Mouse (Mus musculus) hindbrain, embryonic 10.5 days (tissue): Measurements from ENCODE around the gene Kcnq1. TPM values are rescaled to one million over a fixed set of nuclear protein-coding genes. Genes with fewer than 3 reads are reported as not detected.
A peak's percentile ranks its signal among the peaks of the same experiment; 100 is the strongest.

Experiments used
- DNase-seq: peaks from one replicate; pipeline ENCODE4 v3.0.0-alpha.2; 2017; ENCODE audit warnings: low spot score
- H3K27ac ChIP-seq: fragments of 300-500 bp; sonication (generic); 2 replicates; pipeline ENCODE4 v1.5.1; 2016; ENCODE audit warnings: mild to moderate bottlenecking, moderate library complexity
- H3K27me3 ChIP-seq: fragments of 300-500 bp; sonication (generic); 2 replicates; pipeline ENCODE4 v1.6.1; 2016; ENCODE audit warnings: mild to moderate bottlenecking; ENCODE audit not compliant: poor library complexity, insufficient read depth, severe bottlenecking
- H3K36me3 ChIP-seq: fragments of 300-500 bp; sonication (generic); 2 replicates; pipeline ENCODE4 v1.6.1; 2016; ENCODE audit warnings: mild to moderate bottlenecking, moderate library complexity
- H3K4me1 ChIP-seq: fragments of 300-500 bp; sonication (generic); replicated peaks from 2 replicates; pipeline ENCODE4 v1.6.1; 2016; ENCODE audit warnings: mild to moderate bottlenecking
- H3K4me3 ChIP-seq: fragments of 300-500 bp; sonication (generic); 2 replicates; pipeline ENCODE4 v1.5.1; 2016; ENCODE audit warnings: mild to moderate bottlenecking, moderate library complexity
- H3K9me3 ChIP-seq: fragments of 300-500 bp; sonication (generic); 2 replicates; pipeline ENCODE4 v1.6.1; 2016; ENCODE audit warnings: mild to moderate bottlenecking, moderate library complexity
- WGBS: fragments of 180-500 bp; shearing (Covaris S2); methylation state at CpG from one replicate; pipeline ENCODE4 v1.1.7; 2016; 5-methylcytosine and 5-hydroxymethylcytosine counted together
- polyA plus RNA-seq: library from polyadenylated mRNA; unstranded; fragments of >200 nt; fragmentation: Nextera tagmentation; extraction: Ambion mirVana; gene quantifications from 2 replicates; pipeline ENCODE4 v1.2.1, GENCODE M21; 2016

The Kcnq1 gene
- polyA plus RNA-seq, 1 experiment from 2014 or later: 2.3 TPM

- H3K36me3 ChIP-seq: peaks cover 49% of the 10 kb centered on the region
- peak overlapping the region; percentile 94 for H3K27ac ChIP-seq
- H3K27me3 ChIP-seq: no peaks in the 10 kb centered on the region
- DNase-seq: no peak
- WGBS: 13% methylated on average over 30 of the region's 30 CpGs
- peak overlapping the region; percentile 94 for H3K4me3 ChIP-seq
- H3K4me1 ChIP-seq: peaks cover 32% of the 10 kb centered on the region
- no peaks in the 10 kb centered on the region for H3K9me3 ChIP-seq
Observed at GRCm38 (mm10) chr7:143069751-143070400, 36.3 kb upstream of the Kcnq1 start.

- WGBS: 89% methylated on average over 10 of the region's 10 CpGs
- Histone ChIP-seq H3K4me3 (peak overlapping the region; percentile 94), H3K27ac (peak overlapping the region; percentile 94), H3K27me3 (no peaks in the 10 kb centered on the region), H3K4me1 (peaks cover 32% of the 10 kb centered on the region), H3K36me3 (peaks cover 42% of the 10 kb centered on the region), H3K9me3 (no peaks in the 10 kb centered on the region)
- DNase-seq: no peak
Observed at GRCm38 (mm10) chr7:143070506-143071070, 35.6 kb upstream of the Kcnq1 start.

DNA sequence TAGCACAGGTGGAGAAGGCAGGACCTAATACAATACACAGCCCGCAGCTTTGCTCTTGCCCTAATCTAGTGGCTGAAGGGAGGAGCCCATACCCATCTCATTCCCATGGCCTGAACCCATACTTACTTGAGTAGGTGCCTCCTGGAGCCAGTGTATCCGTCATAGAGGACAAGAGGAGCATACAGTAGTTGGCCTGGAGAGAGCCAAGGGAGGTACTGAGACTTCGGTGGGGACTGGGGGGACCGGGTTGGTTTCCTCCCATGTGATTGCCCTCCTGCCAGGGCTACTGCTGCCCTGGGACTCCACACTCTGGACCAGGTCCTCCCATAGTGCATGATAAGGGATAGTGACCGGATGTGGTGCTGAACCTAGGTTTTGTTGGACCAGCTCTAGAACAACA lies 33.6 kb upstream of the Kcnq1 start:
- no peak overlapping the region for H3K4me3 ChIP-seq
- H3K27ac ChIP-seq: 0 out of 2 replicates have a peak overlapping the region, but pooled peaks have one; percentile 12
- 89% methylated on average over 5 of the region's 5 CpGs for WGBS
- DNase-seq: no peak
- H3K36me3 ChIP-seq: peaks cover 21% of the 10 kb centered on the region
- peaks cover 31% of the 10 kb centered on the region for H3K4me1 ChIP-seq
- H3K9me3 ChIP-seq: no peaks in the 10 kb centered on the region
- no peaks in the 10 kb centered on the region for H3K27me3 ChIP-seq

- Histone ChIP-seq H3K4me3 (no peak overlapping the region), H3K36me3 (peaks cover 17% of the 10 kb centered on the region), H3K27me3 (no peaks in the 10 kb centered on the region), H3K4me1 (peaks cover 26% of the 10 kb centered on the region), H3K9me3 (no peaks in the 10 kb centered on the region), H3K27ac (no peak overlapping the region)
- peak; percentile 40 for DNase-seq
- 76% methylated on average over 1 of the region's 1 CpGs for WGBS
Observed at GRCm38 (mm10) chr7:143073086-143073485, 33.1 kb upstream of the Kcnq1 start.

DNA sequence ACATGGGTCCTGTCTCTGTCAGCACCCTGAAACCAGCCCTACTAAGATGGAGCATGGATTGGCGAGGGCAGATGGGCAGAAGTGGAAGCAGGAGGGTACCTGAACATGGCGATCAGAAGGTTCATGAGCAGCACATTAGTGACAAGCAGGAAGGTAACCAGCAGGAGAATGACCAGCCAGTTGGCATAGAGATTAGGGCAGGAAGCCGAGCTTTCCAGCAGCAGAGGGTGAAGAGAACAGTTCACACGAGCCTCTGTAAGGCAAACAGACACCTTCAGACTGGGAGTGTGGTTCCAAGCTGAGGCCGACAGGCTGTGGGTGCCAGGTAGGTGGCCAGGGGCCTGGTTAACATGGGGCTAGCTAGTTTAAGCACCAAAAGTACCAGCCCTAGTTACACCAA lies 30.8 kb upstream of the Kcnq1 start:
- Histone ChIP-seq H3K9me3 (no peaks in the 10 kb centered on the region), H3K36me3 (peaks cover 13% of the 10 kb centered on the region), H3K4me1 (peaks cover 11% of the 10 kb centered on the region), H3K27ac (no peak overlapping the region), H3K27me3 (no peaks in the 10 kb centered on the region), H3K4me3 (no peak overlapping the region)
- no peak for DNase-seq
- 73% methylated on average over 5 of the region's 5 CpGs for WGBS

- no peak overlapping the region for H3K4me3 ChIP-seq
- WGBS: 79% methylated on average over 2 of the region's 2 CpGs
- no peak for DNase-seq
- no peaks in the 10 kb centered on the region for H3K27me3 ChIP-seq
- 0 out of 2 replicates have a peak, but pooled peaks cover under 1% of the 10 kb centered on the region for H3K36me3 ChIP-seq
- peaks cover 7% of the 10 kb centered on the region; the same call in 1 of the 2 replicates for H3K4me1 ChIP-seq
- H3K9me3 ChIP-seq: no peaks in the 10 kb centered on the region
- H3K27ac ChIP-seq: no peak overlapping the region
Observed at GRCm38 (mm10) chr7:143077351-143077750, 28.8 kb upstream of the Kcnq1 start.

DNA sequence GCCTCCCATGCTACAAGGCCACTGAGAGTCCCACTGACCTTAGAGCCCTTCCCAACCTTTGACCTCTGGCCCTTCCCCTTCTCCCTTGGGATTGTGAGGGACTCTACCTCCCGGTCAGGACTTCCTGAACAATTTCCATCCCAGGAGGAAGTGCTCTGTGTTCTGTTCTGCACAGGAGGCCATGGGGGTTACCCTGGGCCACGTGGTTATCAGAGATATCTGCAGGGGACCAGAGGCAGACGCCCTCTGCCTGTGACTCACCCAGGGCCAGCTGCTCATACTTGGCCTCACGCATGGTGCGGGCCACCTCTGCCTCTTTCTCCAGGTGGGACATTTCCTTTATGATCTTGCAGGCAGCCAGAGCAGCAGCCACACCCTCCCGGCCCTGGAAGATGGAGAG lies 24.1 kb upstream of the Kcnq1 start:
- DNase-seq: no peak
- no peaks in the 10 kb centered on the region for H3K36me3 ChIP-seq
- H3K27ac ChIP-seq: no peak overlapping the region
- WGBS: 64% methylated on average over 6 of the region's 6 CpGs
- H3K4me3 ChIP-seq: no peak overlapping the region
- peaks cover 13% of the 10 kb centered on the region for H3K4me1 ChIP-seq
- no peaks in the 10 kb centered on the region for H3K9me3 ChIP-seq
- peaks cover 5% of the 10 kb centered on the region; the same call in 1 of the 2 replicates for H3K27me3 ChIP-seq

GRCm38 (mm10) chr7:143083708-143084107 lies 22.5 kb upstream of the Kcnq1 start:
- H3K27ac ChIP-seq: no peak overlapping the region
- peaks cover 5% of the 10 kb centered on the region; the same call in 1 of the 2 replicates for H3K27me3 ChIP-seq
- DNase-seq: no peak
- no peak overlapping the region for H3K4me3 ChIP-seq
- H3K36me3 ChIP-seq: no peaks in the 10 kb centered on the region
- peaks cover 17% of the 10 kb centered on the region for H3K4me1 ChIP-seq
- no peaks in the 10 kb centered on the region for H3K9me3 ChIP-seq
- WGBS: 81% methylated on average over 2 of the region's 2 CpGs

- Histone ChIP-seq H3K27me3 (peaks cover 11% of the 10 kb centered on the region; the same call in 1 of the 2 replicates), H3K4me1 (peaks cover 17% of the 10 kb centered on the region), H3K27ac (peak overlapping the region; percentile 59; the same call in 1 of the 2 replicates), H3K9me3 (no peaks in the 10 kb centered on the region), H3K4me3 (no peak overlapping the region), H3K36me3 (no peaks in the 10 kb centered on the region)
- peak; percentile 59 for DNase-seq
- 55% methylated on average over 2 of the region's 2 CpGs for WGBS
Observed at GRCm38 (mm10) chr7:143086366-143086765, 19.8 kb upstream of the Kcnq1 start.

DNA sequence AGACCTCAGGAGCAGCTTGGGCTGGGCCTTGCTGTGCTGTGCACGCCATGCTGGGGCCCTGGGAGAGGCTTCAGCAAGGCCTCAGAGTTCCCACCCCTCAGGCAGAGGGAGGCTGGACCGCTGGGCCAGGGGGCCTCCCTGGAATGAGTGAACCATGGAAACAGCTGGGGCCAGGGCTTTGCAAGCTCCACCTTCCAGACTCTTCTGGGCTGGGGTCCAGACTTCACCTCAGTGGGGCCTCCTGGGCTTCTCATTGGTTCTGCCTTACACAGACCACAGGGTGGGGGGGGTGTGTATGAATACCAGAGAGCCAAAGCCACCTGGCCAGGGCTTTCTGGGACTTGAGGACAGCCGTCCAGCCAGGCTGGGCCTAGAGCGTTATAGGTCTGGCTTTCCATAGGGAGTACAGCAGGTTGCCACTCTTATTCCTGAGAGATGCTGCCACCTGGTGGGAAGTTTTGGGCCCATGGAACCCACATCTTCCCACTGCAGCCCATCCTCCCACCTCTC lies 19.0 kb upstream of the Kcnq1 start:
- peak; percentile 32 for DNase-seq
- peak overlapping the region; percentile 59 for H3K27ac ChIP-seq
- 54% methylated on average over 4 of the region's 4 CpGs for WGBS

DNA sequence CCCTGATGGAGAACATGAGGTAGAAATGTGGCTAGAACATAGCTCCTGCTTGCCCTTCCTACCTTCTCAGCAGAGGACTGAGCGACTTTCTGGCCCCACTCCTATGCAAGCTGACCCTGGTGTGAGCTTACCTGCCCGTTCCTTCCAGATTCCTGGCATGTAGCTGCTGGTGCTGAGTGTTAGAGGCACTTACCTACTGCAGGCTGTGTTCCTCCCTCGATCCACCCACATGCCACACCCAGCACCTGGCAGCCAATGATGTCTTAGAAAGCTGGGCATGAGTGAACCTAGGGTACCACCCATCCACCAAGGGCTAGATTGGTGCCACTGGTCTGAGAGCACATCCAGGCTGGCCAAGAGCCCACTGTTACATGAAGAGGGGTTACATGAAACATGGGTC lies 12.3 kb upstream of the Kcnq1 start:
- H3K4me3 ChIP-seq: no peak overlapping the region
- 76% methylated on average over 3 of the region's 3 CpGs for WGBS
- no peaks in the 10 kb centered on the region for H3K9me3 ChIP-seq
- H3K4me1 ChIP-seq: 0 out of 2 replicates have a peak, but pooled peaks cover 2% of the 10 kb centered on the region
- DNase-seq: no peak
- no peak overlapping the region for H3K27ac ChIP-seq
- peaks cover 25% of the 10 kb centered on the region for H3K27me3 ChIP-seq
- H3K36me3 ChIP-seq: no peaks in the 10 kb centered on the region

More for the DNA sequence above, 19.0 kb upstream of the Kcnq1 start:
- Histone ChIP-seq H3K4me1 (peaks cover 15% of the 10 kb centered on the region), H3K36me3 (no peaks in the 10 kb centered on the region), H3K4me3 (no peak overlapping the region), H3K27me3 (peaks cover 11% of the 10 kb centered on the region; the same call in 1 of the 2 replicates), H3K9me3 (no peaks in the 10 kb centered on the region)

DNA sequence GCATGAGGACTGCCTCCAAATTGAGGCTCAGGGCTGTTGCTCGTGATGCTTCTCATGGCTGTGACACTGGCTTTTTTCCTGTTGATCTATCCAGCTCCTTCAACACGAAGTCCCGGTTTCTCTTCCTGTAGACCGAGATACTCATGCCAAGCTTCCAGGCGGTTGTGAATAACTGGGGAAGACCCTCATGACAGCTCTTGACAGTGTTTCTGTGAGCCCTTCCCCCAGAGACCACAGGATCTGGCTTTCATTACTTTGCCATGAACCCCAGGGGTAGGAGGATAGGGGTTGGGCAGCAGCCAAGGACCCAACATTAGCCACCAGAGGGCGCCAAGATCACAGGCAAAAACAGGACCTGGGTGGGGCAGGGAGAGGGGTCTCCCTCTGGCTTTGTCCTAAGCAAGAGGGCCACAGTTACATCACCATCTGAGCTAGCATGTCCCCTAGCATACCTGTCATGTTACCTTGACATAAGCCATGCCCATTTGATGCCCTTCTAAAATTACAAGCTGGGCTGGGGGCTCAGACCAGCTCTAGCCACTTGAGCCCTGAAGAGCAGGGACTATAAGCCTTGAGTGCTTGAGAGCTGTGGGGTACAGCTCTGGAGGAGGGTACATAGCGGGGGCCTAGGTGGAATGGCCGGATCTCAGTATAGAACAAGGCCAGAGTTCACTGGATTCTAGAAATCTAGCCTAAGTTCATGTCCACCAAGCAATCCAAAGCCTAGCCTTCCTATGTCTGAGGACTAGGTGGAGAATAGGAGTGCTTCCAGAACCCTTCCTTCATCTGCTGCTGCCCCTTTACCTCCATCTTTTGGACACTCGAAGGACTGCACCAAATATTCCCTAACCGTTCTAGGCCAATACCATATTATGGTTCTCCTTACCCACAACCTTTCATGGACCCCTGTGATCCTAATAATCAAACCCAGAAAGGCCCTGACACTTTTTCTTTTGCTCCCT lies 11.3 kb upstream of the Kcnq1 start, which contains the start of gene Trpm5:
TSS of gene Trpm5 (minus strand) at position 51 of the 962 bp plus-strand sequence.
- WGBS: 41% methylated on average over 10 of the region's 10 CpGs
- no peaks in the 10 kb centered on the region for H3K36me3 ChIP-seq
- DNase-seq: peak; percentile 75
- no peaks in the 10 kb centered on the region for H3K9me3 ChIP-seq
- no peak within 1 kb of the TSS for H3K4me3 ChIP-seq
- 0 out of 2 replicates have a peak, but pooled peaks cover 2% of the 10 kb centered on the region for H3K4me1 ChIP-seq
- H3K27me3 ChIP-seq: peaks cover 23% of the 10 kb centered on the region
- 0 out of 2 replicates have a peak within 1 kb of the TSS, but pooled peaks have one; percentile 31 for H3K27ac ChIP-seq
